Mouse (Mus musculus) gastrocnemius, postnatal 14 days (tissue): ENCODE data around the gene Trir. TPM values are rescaled to one million over a fixed set of nuclear protein-coding genes. Genes with fewer than 3 reads are reported as not detected.

Experiments
- DNase-seq: peaks from one replicate; pipeline ENCODE4 v3.0.0; 2021; ENCODE audit warnings: mixed read lengths
- intact Hi-C: fragments of 180-260 bp; cut with DNase I; formaldehyde crosslinking; loops from one replicate; pipeline ENCODE4 v1.15.1; 2025; ENCODE audit warnings: low total_unique reads
- total RNA-seq, 2 experiments: library from RNA; stranded (reverse); gene quantifications; 2 replicates each; pipeline ENCODE4 v1.2.3; 2021

The Trir gene
- total RNA-seq, 2 experiments from 2014 or later, result 77.5 to 92.1 TPM

DNA sequence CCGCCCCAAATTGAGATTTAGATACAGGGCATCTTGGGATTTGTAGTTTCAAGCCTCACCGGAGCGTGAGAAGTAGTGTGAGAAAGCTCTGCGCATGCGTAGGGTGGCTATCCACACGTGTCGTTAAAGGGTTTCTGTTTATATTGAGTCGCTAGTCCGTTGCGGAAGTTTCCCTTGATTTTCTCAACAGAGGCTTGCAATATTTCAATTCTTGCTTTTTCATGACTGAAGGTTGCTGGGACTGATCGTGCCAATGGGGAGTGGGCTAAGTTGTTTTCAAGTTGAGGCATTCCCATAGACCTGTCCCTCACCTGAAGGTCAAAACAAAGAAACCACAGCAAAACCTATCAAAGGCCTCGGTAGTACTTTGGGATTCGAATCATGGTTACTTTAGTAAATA lies 8.1 kb downstream of the Trir start:
- DNase-seq, result peak; percentile 71
- intact Hi-C loops, result no loop called here

DNA sequence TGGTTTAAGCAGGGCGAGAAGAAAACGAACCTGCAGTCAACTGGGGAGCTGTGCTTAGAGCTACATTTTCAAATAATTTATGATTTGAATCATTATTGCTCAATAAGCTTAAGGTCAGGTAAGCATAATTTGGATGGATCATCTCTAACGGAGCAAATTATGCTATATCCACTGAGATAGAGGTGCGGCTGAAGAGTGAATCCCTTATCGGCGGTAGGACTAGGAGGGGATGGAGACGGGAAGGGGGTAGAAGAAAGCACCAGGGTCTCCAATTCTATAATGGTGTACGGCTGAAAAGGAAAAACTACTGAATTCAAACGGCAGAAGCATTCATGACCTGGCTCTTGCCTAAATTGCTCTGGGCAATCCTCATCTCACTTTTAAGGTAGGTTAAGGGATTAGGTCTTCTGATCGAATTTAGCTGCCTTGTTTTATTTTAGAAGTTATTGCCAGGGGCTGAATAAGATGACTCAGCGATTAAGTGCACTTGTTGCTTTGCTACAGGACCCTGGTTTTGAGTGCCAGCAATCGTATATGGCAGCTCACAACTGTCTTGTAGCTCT lies 8.6 kb downstream of the Trir start:
- intact Hi-C loops, result no loop called here
- DNase-seq, result no peak

DNA sequence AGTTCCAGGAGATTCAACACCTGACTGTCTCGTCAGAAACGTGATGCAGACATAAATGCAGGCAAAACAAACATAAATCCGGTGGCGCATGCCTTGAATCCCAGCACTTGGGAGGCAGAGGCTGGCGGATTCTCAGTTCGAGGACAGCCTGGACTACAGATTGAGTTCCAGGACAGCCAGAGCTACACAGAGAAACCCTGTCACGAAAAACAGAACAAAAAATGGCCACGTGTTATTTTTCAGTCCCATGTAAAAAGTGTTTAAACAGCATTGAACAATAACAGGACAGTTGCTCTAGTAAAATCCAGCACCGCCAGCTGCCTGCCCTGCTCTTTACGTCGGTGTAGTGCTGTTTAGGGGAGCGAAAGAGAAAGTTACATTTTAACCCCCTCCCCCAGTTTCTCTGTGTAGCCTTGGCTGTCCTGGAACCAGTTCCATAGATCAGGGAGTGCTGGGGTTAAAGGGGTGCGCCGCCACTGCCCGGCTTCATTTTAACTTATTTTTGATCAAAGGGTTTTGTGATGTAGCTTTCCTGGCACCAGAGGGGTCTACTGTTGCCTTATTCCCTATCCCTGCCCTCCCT lies 9.2 kb downstream of the Trir start:
- intact Hi-C loops, result no loop called here
- no peak for DNase-seq

DNA sequence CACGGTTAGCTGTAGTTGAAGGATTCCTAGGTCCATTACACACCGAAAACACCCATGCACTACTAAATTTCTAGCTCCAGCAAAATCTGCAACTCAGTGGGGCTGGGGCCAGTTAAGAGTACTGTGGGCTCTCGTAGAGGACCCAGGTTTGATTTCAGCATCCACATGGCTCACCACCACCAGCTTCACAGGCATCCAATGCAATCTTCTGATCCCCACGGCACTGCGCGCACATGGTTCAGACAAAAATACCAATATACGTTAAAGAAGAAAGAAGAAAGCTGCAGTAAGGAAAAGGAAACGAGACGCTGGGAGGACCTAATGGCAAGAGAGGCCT lies 9.7 kb downstream of the Trir start:
- no peak for DNase-seq
- intact Hi-C loops, result no loop called here

DNA sequence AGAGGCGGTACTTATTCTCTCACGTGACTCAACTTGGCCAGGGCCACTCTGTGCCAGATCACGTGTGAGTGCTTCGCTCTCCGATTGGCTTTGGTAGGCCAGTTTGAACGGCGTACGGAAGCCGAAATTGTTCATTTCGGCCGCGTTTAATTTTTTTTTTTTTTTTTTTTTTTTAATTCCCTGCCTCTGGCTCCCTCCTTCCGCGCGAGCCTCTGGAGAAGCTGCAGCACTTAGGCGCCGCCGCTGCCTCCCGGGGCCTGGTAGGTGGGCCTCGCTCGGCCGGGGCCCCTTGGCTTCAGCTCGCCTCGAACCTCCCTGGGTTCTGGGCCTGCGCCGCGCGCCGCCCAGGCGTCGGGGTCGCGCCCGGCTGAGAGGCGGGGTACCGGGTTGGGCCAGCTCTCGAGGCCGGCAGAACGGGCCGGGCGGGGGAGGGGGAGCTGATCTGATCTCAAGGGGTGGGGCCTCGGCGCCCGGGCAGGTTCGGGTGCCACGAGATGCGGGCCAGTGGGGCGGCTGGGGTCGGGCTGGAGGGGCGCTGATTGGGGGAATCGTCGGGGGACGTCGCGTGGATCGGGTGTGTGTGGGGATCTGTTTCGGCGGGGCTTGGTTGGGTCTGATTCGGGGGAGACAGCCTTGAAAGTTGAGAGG lies 10.2 kb downstream of the Trir start, which contains the start of gene Tnpo2:
Tnpo2 (plus strand) TSS at position 198 of the 648 bp plus-strand sequence.
- peak; percentile 91 for DNase-seq
- intact Hi-C loops, result no loop called here

DNA sequence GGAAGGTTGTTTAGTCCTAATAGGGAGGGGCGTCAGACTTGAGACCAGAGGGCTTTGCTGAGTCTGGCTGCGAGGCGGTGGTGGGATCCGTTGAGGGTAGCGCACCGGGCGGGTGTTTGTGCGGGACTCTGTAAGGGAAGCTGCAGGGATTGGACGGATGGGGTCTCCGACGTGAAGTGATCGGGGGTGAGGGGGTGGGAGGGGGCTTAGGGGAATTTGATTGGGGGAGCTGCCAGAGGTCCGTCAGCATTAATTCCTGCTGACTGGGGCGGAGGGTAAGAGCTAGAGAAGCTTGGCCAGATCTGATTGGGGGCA lies 10.7 kb downstream of the Trir start:
- intact Hi-C loops, result no loop called here
- no peak for DNase-seq

DNA sequence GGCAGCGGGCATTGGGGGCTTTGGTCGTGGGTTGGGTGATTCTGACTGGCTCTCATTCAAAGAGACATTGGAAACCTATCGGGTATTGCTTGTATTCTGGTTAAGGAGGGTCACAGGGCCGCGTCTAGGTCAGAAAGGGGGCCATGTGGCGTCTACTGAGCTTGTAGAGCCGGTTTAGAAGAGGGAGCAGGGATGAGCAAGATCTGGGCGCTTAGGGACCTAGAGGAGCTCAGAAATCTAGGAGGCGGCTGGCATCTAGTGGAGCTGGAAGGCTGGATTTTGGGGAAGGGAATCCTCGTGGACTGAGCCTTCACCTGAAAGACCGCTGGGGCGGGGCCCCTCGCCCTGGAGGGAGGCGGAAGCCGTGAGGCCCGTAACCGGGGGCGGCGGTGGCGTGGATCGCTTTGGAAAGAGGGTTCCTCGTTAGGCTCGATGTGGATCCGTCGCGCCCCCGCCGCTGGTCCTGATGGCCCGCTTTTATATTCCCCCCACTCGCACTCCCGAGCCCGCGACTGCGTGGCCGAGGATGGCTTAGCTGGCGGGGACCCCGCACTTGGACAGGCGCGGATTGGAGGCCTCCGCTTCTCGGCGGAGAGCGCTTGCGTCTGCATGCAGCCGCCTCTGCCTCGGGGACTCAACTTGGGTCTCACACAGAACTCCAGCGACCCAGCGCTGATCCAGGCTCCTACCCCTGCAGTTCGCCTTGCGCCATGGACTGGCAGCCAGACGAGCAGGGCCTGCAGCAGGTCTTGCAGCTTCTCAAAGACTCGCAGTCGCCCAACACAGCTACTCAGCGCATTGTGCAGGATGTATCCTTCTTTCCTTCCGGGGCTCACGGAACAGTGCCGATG lies 11.3 kb downstream of the Trir start:
- intact Hi-C loops, result no loop called here
- DNase-seq, result peak; percentile 51

DNA sequence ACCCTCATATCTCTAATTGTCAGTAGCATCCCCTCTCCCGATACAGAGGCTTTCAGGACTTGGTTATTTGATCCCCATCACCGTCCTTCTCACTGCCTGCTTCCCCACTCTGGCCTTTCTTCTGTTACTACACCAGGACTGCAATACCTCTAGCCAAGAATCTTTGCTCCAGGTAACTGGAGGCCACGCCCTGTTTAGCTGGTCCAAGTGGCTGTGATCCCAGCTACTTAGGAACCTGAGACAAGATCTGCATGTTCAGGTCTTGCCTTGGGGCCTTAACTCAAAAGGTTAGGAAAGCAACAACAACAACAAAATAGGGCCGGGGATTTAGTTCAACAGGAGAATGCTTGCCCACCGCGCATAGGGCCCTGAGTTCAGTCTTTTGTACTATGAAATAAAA lies 17.0 kb downstream of the Trir start:
- intact Hi-C loops, result no loop called here
- DNase-seq, result no peak

DNA sequence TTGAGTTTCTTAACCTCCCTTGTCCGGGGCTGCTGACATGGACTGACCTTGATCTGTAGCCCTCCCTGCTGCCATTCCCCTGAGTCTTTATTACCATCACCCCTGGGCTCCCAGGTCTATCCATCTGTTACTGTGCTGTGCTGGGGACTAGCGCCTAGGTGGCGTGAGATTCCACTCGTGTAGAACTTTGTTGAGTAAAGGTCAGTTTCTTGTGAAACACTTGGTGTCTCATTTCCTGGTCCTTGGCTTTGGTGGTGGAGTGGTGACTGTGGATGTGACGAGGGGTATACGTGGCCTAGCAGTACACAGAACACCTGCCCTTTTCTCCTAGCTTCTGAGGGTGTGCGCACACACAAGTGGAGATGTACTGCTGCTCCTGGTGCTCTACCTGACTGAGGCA lies 30.7 kb downstream of the Trir start:
- DNase-seq, result no peak
- intact Hi-C loops, result no loop called here

DNA sequence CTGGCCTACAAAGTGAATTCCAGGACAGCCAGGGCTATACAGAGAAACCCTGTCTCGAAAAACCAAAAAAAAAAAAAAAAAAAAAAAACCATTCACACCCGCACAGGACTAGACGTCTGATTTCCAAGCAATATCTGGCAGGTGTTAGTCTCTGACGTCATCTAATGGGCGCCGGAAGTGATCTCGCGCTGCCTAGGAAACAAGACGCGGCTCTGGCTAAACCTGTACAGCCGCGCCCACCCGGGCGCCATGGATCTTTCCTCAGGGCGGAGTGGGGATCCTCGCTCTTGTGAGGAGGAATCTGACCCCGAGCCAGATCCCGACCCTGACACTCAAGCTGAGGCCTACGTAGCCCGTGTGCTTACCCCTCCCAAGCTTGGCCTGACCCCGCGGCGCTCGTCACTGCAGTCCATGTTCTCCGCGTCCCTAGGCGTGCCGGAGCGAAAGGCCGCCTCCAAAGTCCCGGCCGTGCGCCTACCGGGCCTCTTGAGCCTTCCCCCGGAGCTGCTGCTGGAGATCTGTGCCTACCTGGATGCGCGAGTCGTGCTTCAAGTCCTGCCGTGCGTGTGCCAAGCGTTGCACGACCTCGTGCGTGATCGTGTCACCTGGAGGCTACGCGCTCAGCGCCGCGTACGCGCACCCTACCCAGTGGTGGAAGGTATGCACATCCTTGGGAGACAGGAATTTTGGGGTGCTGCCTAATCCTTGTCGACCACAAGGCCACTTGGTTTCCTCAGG lies 33.4 kb downstream of the Trir start, which contains the start of gene Fbxw9:
Fbxw9 (plus strand) TSS at position 177 of the 738 bp plus-strand sequence.
- DNase-seq, result peak; percentile 83
- intact Hi-C loops, result no loop called here

DNA sequence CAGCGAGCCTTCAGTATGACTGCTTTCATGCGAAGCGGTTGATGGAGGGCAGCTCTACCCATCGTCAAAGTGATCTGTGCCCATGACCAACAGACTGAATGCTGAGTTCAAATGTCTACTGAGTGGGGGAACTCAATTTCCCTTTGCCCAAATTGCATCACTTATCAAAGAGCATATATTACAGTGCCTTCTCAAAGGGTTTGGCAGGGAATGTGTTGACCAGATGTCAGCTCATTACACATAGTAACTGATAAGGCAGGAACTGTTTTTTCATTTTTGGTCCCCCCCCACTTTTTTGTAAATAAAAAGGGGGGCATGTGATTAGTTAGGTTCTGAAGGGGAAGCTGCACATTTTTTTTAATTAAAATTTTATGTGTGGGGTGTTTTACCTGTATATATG lies 36.0 kb downstream of the Trir start:
- no peak for DNase-seq
- intact Hi-C loops, result no loop called here

DNA sequence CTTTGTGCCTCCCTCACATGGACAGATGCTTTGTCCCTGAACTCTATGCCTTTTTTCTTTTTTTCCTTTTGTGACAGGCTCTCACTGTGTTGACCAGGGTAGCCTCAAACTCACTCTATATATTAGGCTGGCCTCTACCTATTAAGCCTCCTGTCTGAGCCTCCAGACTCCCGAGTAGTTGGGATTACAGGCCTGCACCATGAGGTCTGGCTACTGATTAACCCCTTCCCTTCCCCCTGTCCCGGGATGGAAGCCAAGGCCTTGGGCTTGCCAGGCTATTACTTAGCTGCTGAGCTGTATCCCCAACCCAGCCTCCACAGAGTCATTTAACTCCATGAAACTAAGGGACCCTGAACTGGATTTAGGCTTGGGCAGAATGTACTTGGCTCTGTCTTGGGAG lies 38.6 kb downstream of the Trir start:
- intact Hi-C loops, result no loop called here

DNA sequence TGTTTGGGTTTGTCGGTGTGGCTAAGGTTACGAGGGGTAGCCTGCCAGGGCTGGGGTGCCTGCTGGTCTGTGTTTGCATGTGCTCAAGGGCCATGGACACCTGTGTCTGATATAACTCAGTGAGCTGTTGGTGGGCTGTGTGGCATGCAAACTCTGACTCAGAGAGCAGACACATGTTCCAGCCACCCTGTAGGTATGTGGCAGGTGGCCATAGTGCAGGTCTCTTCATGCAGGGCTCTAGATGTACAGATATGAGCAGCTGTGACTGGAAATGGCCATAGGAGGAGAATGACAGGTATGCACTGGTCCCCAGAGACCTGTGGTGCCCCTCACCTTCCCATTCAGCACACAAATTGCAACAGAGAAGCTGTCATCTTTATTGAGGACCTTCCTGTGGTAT lies 40.5 kb downstream of the Trir start:
- DNase-seq, result no peak
- intact Hi-C loops, result no loop called here

More for the DNA sequence above, 38.6 kb downstream of the Trir start:
- no peak for DNase-seq

DNA sequence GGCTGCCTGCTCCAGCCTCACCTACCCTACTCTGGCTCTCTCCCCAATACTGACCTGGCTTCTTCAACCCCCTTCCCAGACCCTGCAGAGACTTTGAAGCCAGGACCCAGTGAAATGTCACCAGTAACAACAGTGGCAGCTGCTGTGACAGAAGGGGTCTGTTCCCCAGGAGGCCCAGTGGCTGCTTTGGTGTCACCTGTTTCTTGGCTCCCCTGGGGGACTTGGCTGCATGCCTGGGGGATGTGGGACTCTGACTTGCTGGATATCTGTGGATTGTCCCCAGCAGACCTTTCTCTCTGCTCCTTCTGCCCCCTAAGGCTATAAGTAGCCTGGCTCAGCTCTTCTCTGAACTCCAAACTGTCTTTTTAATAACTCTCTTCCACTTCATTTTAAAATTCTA lies 41.4 kb downstream of the Trir start, which contains the start of gene Gm5741:
Gm5741 (minus strand) TSS at position 1 of the 400 bp plus-strand sequence.
- intact Hi-C loops, result no loop called here
- DNase-seq, result no peak

DNA sequence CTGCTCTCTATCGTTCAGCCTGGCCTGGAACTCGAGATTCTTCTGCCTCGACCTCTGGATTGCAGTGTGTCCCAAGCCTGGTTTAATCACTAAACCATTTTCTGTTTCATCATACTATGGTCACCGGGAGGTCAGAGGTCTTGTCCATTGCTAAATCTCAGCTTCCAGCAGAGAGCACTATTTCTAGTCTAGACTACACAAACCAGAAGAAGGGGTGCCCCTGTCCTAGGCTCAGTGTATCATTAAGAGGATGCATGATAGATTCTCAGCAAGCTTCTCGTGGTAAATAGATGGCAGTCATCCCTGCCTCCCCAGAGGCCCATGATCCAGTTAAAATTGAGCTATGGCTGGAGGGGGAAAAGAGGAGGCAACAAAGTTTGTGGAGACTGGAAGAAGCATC lies 44.4 kb downstream of the Trir start:
- intact Hi-C loops, result no loop called here
- no peak for DNase-seq

DNA sequence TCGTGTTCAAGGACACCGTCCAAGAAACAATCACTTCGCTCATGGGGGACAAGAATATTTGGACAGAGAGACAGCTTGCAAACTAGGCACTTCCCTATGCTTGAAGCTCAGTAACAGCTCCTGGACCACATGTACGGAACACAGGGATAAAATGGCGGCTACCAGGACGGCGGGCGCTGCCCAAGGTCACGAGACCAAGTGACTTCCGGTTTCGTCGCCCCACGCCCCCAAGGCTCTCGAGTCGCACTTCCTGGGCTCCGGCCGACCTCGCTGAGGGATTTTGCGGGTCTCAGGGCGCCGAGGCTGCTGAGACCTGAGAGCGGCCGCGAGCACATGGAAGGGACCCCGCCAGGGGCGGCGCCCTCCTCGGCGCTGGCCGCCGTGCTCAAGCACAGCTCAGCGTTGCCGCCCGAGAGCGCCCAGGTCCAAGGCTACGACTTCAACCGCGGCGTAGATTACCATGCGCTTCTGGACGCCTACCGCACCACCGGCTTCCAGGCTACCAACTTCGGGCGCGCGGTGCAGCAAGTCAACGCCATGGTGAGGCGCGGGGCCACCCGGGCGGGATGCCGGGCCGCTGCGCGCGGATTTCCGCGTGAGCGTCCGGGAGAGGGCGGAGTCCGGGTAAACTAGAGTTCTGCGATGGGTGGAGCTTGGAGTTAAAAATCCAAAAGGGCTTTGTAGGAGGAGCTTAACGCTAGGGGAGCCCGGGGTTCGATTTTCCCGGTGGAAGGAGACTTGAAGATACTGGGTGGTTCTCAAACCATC lies 45.1 kb downstream of the Trir start, which contains the start of gene Dhps:
Dhps (plus strand) TSS at position 244 of the 768 bp plus-strand sequence.
- intact Hi-C loops, result no loop called here
- DNase-seq, result peak; percentile 92

DNA sequence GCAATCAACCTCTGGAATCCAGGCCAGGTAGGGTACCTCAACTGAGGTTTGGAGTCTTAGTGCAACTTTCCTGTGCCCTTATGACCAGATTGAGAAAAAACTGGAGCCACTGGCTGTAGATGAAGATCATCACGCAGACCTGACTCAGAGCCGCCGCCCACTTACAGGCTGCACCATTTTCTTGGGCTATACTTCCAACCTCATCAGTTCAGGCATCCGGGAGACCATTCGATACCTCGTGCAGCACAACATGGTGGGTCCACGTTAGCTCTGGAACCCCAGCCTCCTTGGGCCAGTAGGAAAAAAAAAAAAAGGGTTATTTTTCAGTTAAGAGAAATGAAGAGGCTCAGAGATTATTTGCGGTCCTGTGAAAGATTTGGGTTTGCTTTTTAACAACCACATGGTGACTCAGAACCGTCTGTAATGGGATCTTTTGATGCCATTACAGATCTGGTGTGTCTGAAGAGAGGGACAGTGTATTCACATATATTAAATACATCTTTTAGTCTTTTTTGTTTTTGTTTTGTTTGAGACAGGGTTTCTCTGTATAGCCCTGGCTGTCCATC lies 45.8 kb downstream of the Trir start:
- intact Hi-C loops, result no loop called here
- no peak for DNase-seq

DNA sequence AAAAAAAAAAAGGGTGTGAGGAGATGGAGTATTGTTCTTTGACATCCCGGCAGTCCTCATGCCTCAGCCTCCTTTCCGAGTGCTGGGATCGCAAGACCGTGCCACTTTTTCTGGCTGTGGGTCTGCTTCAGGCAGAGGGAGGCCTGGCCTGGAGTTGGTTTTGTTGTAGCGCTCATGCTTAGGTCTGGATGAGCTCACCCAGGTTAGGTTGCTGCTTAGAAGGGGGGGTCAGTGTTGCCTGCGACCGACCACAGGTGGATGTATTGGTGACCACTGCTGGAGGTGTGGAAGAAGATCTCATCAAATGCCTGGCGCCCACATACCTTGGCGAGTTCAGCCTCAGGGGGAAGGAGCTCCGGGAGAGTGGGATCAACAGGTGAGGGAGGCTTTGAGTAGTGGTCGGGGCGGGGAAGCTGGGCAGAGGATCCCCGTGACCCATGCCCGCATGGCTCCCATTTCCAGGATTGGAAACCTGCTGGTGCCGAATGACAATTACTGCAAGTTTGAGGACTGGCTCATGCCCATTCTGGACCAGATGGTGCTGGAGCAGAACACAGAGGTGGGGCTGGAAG lies 46.5 kb downstream of the Trir start:
- no peak for DNase-seq
- intact Hi-C loops, result no loop called here
